Mouse (Mus musculus): ENCODE data around the gene Acbd6. TPM values are rescaled to one million over a fixed set of nuclear protein-coding genes. Genes with fewer than 3 reads are reported as not detected.
A peak's percentile ranks its signal among the peaks of the same experiment; 100 is the strongest.

Acbd6 gene
- polyA plus RNA-seq, 1 experiment from 2014 or later, result 92.8 TPM

- no peaks in the 10 kb centered on the region for H3K27me3 ChIP-seq (replicated peaks; ENCODE audit: control insufficient read depth, insufficient read depth, low read length)
- H3K36me3 ChIP-seq (ENCODE audit: control insufficient read depth, insufficient read depth, low read length), result no peaks in the 10 kb centered on the region
- WGBS, result 18% methylated on average over 8 of the region's 8 CpGs
- no peak overlapping the region for H3K27ac ChIP-seq (ENCODE audit: low read depth, low read length)
- peaks cover 18% of the 10 kb centered on the region for H3K4me1 ChIP-seq (ENCODE audit: control insufficient read depth, insufficient read depth, low read length)
- H3K9me3 ChIP-seq (replicated peaks; ENCODE audit: control insufficient read depth, low read length), result no peaks in the 10 kb centered on the region
- ATAC-seq (peak; percentile 31; the same call in 1 of the 2 replicates), DNase-seq (ENCODE audit: low spot score) (no peak)
- peak overlapping the region; percentile 4; the same call in 1 of the 2 replicates for H3K4me2 ChIP-seq (ENCODE audit: low read length)
- H3K9ac ChIP-seq (ENCODE audit: low read length), result no peak overlapping the region
- no peak overlapping the region for H3K4me3 ChIP-seq (ENCODE audit: low read depth, low read length)
Measured at GRCm38 (mm10) chr1:155606156-155606531, 48.2 kb downstream of the Acbd6 start.

GRCm38 (mm10) chr1:155608524-155608923 is 50.6 kb downstream of the Acbd6 start:
- ATAC-seq, result no peak
- 67% methylated on average over 4 of the region's 4 CpGs for whole genome bisulfite sequencing
- Histone ChIP-seq H3K4me2 (ENCODE audit: low read length) (no peak overlapping the region), H3K27me3 (replicated peaks; ENCODE audit: control insufficient read depth, insufficient read depth, low read length) (no peaks in the 10 kb centered on the region), H3K36me3 (ENCODE audit: control insufficient read depth, insufficient read depth, low read length) (no peaks in the 10 kb centered on the region), H3K4me1 (ENCODE audit: control insufficient read depth, insufficient read depth, low read length) (peaks cover 18% of the 10 kb centered on the region), H3K9ac (ENCODE audit: low read length) (no peak overlapping the region), H3K9me3 (replicated peaks; ENCODE audit: control insufficient read depth, low read length) (no peaks in the 10 kb centered on the region), H3K4me3 (ENCODE audit: low read depth, low read length) (no peak overlapping the region), H3K27ac (ENCODE audit: low read depth, low read length) (no peak overlapping the region)
- no peak for DNase-seq (ENCODE audit: low spot score)

- no peak for ATAC-seq
- H3K4me1 ChIP-seq (ENCODE audit: control insufficient read depth, insufficient read depth, low read length), result no peaks in the 10 kb centered on the region
- H3K9me3 ChIP-seq (replicated peaks; ENCODE audit: control insufficient read depth, low read length), result no peaks in the 10 kb centered on the region
- H3K9ac ChIP-seq (ENCODE audit: low read length), result no peak overlapping the region
- H3K4me2 ChIP-seq (ENCODE audit: low read length), result no peak overlapping the region
- H3K27ac ChIP-seq (ENCODE audit: low read depth, low read length), result no peak overlapping the region
- no peak overlapping the region for H3K4me3 ChIP-seq (ENCODE audit: low read depth, low read length)
- H3K36me3 ChIP-seq (ENCODE audit: control insufficient read depth, insufficient read depth, low read length), result no peaks in the 10 kb centered on the region
- no peak for DNase-seq (ENCODE audit: low spot score)
- WGBS, result 53% methylated on average over 2 of the region's 2 CpGs
- no peaks in the 10 kb centered on the region for H3K27me3 ChIP-seq (replicated peaks; ENCODE audit: control insufficient read depth, insufficient read depth, low read length)
Measured at GRCm38 (mm10) chr1:155614426-155614825, 56.5 kb downstream of the Acbd6 start.

GRCm38 (mm10) chr1:155621075-155621474 is 63.2 kb downstream of the Acbd6 start:
- no peak overlapping the region for H3K4me2 ChIP-seq (ENCODE audit: low read length)
- no peak overlapping the region for H3K9ac ChIP-seq (ENCODE audit: low read length)
- DNase-seq (ENCODE audit: low spot score) (no peak), ATAC-seq (no peak)
- no peak overlapping the region for H3K27ac ChIP-seq (ENCODE audit: low read depth, low read length)
- 78% methylated on average over 6 of the region's 6 CpGs for WGBS
- H3K9me3 ChIP-seq (replicated peaks; ENCODE audit: control insufficient read depth, low read length), result no peaks in the 10 kb centered on the region
- no peaks in the 10 kb centered on the region for H3K27me3 ChIP-seq (replicated peaks; ENCODE audit: control insufficient read depth, insufficient read depth, low read length)
- no peaks in the 10 kb centered on the region for H3K4me1 ChIP-seq (ENCODE audit: control insufficient read depth, insufficient read depth, low read length)
- H3K4me3 ChIP-seq (ENCODE audit: low read depth, low read length), result no peak overlapping the region
- 0 out of 2 replicates have a peak, but pooled peaks cover 5% of the 10 kb centered on the region for H3K36me3 ChIP-seq (ENCODE audit: control insufficient read depth, insufficient read depth, low read length)

- 93% methylated on average over 8 of the region's 8 CpGs for WGBS
- ATAC-seq, result no peak
- no peaks in the 10 kb centered on the region for H3K27me3 ChIP-seq (replicated peaks; ENCODE audit: control insufficient read depth, insufficient read depth, low read length)
Measured at GRCm38 (mm10) chr1:155623192-155623591, 65.3 kb downstream of the Acbd6 start.

GRCm38 (mm10) chr1:155627746-155628145 is 69.8 kb downstream of the Acbd6 start:
- no peak overlapping the region for H3K4me2 ChIP-seq (ENCODE audit: low read length)
- no peak overlapping the region for H3K27ac ChIP-seq (ENCODE audit: low read depth, low read length)
- no peak for ATAC-seq
- no peaks in the 10 kb centered on the region for H3K4me1 ChIP-seq (ENCODE audit: control insufficient read depth, insufficient read depth, low read length)
- no peaks in the 10 kb centered on the region for H3K27me3 ChIP-seq (replicated peaks; ENCODE audit: control insufficient read depth, insufficient read depth, low read length)
- WGBS, result 96% methylated on average over 2 of the region's 2 CpGs
- H3K36me3 ChIP-seq (ENCODE audit: control insufficient read depth, insufficient read depth, low read length), result 0 out of 2 replicates have a peak, but pooled peaks cover 5% of the 10 kb centered on the region
- no peak for DNase-seq (ENCODE audit: low spot score)
- no peaks in the 10 kb centered on the region for H3K9me3 ChIP-seq (replicated peaks; ENCODE audit: control insufficient read depth, low read length)
- no peak overlapping the region for H3K4me3 ChIP-seq (ENCODE audit: low read depth, low read length)
- H3K9ac ChIP-seq (ENCODE audit: low read length), result no peak overlapping the region

More at GRCm38 (mm10) chr1:155623192-155623591, 65.3 kb downstream of the Acbd6 start:
- Histone ChIP-seq H3K4me3 (ENCODE audit: low read depth, low read length) (no peak overlapping the region), H3K36me3 (ENCODE audit: control insufficient read depth, insufficient read depth, low read length) (0 out of 2 replicates have a peak, but pooled peaks cover 5% of the 10 kb centered on the region), H3K4me2 (ENCODE audit: low read length) (no peak overlapping the region), H3K9me3 (replicated peaks; ENCODE audit: control insufficient read depth, low read length) (no peaks in the 10 kb centered on the region), H3K4me1 (ENCODE audit: control insufficient read depth, insufficient read depth, low read length) (no peaks in the 10 kb centered on the region), H3K27ac (ENCODE audit: low read depth, low read length) (no peak overlapping the region), H3K9ac (ENCODE audit: low read length) (no peak overlapping the region)
- DNase-seq (ENCODE audit: low spot score), result no peak

- Histone ChIP-seq H3K4me2 (ENCODE audit: low read length) (no peak overlapping the region), H3K4me3 (ENCODE audit: low read depth, low read length) (no peak overlapping the region), H3K9me3 (replicated peaks; ENCODE audit: control insufficient read depth, low read length) (no peaks in the 10 kb centered on the region), H3K36me3 (ENCODE audit: control insufficient read depth, insufficient read depth, low read length) (no peaks in the 10 kb centered on the region), H3K27ac (ENCODE audit: low read depth, low read length) (no peak overlapping the region), H3K4me1 (ENCODE audit: control insufficient read depth, insufficient read depth, low read length) (no peaks in the 10 kb centered on the region), H3K9ac (ENCODE audit: low read length) (no peak overlapping the region), H3K27me3 (replicated peaks; ENCODE audit: control insufficient read depth, insufficient read depth, low read length) (no peaks in the 10 kb centered on the region)
- DNase-seq (ENCODE audit: low spot score) (no peak), ATAC-seq (no peak)
- WGBS, result 85% methylated on average over 7 of the region's 7 CpGs
Measured at GRCm38 (mm10) chr1:155636648-155637047, 78.7 kb downstream of the Acbd6 start.

GRCm38 (mm10) chr1:155645816-155646215 is 87.9 kb downstream of the Acbd6 start:
- peaks cover 8% of the 10 kb centered on the region; the same call in 1 of the 2 replicates for H3K4me1 ChIP-seq (ENCODE audit: control insufficient read depth, insufficient read depth, low read length)
- no peaks in the 10 kb centered on the region for H3K36me3 ChIP-seq (ENCODE audit: control insufficient read depth, insufficient read depth, low read length)
- H3K27ac ChIP-seq (ENCODE audit: low read depth, low read length), result no peak overlapping the region
- ATAC-seq (no peak), DNase-seq (ENCODE audit: low spot score) (no peak)
- no peaks in the 10 kb centered on the region for H3K27me3 ChIP-seq (replicated peaks; ENCODE audit: control insufficient read depth, insufficient read depth, low read length)
- H3K9ac ChIP-seq (ENCODE audit: low read length), result no peak overlapping the region
- H3K4me2 ChIP-seq (ENCODE audit: low read length), result no peak overlapping the region
- no peak overlapping the region for H3K4me3 ChIP-seq (ENCODE audit: low read depth, low read length)
- 79% methylated on average over 5 of the region's 5 CpGs for WGBS
- H3K9me3 ChIP-seq (replicated peaks; ENCODE audit: control insufficient read depth, low read length), result no peaks in the 10 kb centered on the region

GRCm38 (mm10) chr1:155646345-155647307 is 88.7 kb downstream of the Acbd6 start:
- Histone ChIP-seq H3K4me1 (ENCODE audit: control insufficient read depth, insufficient read depth, low read length) (peaks cover 8% of the 10 kb centered on the region; the same call in 1 of the 2 replicates), H3K27me3 (replicated peaks; ENCODE audit: control insufficient read depth, insufficient read depth, low read length) (no peaks in the 10 kb centered on the region), H3K9ac (ENCODE audit: low read length) (no peak overlapping the region), H3K4me3 (ENCODE audit: low read depth, low read length) (no peak overlapping the region), H3K36me3 (ENCODE audit: control insufficient read depth, insufficient read depth, low read length) (no peaks in the 10 kb centered on the region), H3K9me3 (replicated peaks; ENCODE audit: control insufficient read depth, low read length) (no peaks in the 10 kb centered on the region), H3K4me2 (ENCODE audit: low read length) (no peak overlapping the region), H3K27ac (ENCODE audit: low read depth, low read length) (no peak overlapping the region)
- ATAC-seq (peak; percentile 42; the same call in 1 of the 2 replicates), DNase-seq (ENCODE audit: low spot score) (peak; percentile 18)
- 41% methylated on average over 10 of the region's 10 CpGs for WGBS
